Mouse (Mus musculus): ENCODE data around the gene Umad1.

Umad1 gene

DNA sequence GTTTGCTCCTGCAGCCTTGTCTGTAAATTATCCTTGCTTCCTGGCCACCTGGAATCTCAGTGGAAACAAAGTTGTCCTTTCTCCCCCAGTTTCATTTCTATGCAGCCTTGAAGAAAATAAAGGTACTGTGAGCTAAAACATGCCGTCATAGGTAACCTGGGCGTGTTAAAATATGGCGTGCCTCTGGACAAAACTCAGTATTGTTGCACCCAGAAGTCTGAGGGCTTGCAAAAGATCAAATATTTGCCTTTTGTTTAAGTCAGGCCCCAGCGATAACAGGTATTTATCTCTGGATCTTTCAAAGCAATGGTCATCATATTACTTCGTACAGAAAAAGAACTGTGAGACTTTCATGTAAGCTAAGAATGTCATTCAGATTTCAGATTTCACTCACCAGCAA lies 206.9 kb downstream of the Umad1 start:
- in situ Hi-C loops (cut with MboI; ENCODE audit: unreplicated experiment in 2 of 2): no loop called here

DNA sequence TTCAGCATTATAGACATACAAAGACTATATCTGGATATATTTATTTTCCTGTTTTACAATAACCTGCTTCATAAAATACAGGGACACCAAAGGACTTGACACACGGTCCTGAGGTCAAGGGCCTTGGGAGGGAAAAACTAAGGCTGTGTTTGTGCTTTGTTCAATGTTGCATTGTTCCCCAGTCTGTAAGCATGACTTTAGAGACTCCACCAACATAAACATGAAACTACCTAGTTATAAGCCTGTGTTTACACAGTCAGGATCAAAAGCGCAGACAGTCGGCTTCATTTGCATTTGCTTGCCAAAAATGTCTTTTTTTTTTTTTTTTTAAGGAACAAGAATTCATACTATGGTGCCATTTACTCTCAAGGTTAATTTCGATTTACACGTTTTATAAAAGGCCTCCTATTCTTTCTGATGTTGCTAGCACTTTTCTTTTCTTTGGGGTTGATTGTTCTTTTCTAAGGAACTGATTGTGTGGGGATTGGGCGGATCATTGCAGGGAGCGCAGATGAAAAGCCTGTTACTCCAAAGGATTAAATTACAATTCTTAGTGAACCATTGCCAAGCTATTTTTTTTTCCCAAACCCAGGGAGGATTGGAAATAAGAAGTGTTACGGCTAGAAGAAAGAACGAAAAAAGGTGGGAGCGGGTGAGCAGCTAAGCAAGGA lies 208.7 kb downstream of the Umad1 start:
- in situ Hi-C loops (cut with MboI; ENCODE audit: unreplicated experiment in 2 of 2): no loop called here

- in situ Hi-C loops (cut with MboI; ENCODE audit: unreplicated experiment in 2 of 2): no loop called here
Measured at GRCm38 (mm10) chr6:8469918-8470317, 210.8 kb downstream of the Umad1 start.

GRCm38 (mm10) chr6:8472125-8472524 lies 213.0 kb downstream of the Umad1 start:
- in situ Hi-C loops (cut with MboI; ENCODE audit: unreplicated experiment in 2 of 2): no loop called here

GRCm38 (mm10) chr6:8472915-8473314 lies 213.8 kb downstream of the Umad1 start:
- in situ Hi-C loops (cut with MboI; ENCODE audit: unreplicated experiment in 2 of 2): no loop called here

DNA sequence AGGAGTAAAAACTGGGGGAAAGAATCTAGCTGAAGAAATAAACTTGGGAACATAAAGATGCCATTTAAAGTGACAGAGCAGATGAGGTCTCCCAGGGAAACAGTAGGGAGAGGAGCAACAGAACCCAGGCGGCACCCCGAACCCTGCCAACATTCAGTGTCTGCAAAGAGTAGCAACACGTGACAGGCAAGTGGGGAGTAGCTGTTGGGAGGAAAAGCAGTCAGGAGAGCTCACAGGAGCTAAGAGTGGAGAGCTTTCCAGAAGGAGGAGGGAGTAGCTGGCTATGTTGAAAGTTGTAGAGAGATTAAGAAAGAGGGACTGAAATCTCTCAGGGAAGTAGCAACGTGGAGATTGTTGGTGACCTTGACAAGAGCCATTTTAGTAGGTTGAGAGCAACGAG lies 214.4 kb downstream of the Umad1 start:
- in situ Hi-C loops (cut with MboI; ENCODE audit: unreplicated experiment in 2 of 2): no loop called here

GRCm38 (mm10) chr6:8474316-8474715 lies 215.2 kb downstream of the Umad1 start:
- in situ Hi-C loops (cut with MboI; ENCODE audit: unreplicated experiment in 2 of 2): no loop called here

DNA sequence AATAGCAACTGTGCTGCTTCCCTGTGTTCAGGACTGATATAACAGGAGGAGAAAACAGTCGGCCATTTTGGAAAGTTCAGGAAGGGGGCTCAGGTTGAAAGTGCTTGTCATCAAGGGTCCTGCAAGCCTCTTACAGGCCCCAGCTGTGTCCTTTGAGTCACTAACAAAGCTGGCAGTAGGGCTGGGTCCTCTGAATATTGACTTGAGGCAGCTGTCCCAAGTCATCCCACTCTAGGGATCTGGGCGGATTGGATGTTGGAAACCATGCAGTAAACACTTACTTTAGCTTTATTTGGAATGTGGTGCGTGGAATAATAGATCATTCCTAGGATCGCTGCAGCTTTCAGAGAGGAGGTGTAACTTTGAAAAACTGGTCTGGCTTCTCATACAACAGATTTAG lies 215.7 kb downstream of the Umad1 start:
- in situ Hi-C loops (cut with MboI; ENCODE audit: unreplicated experiment in 2 of 2): no loop called here

- in situ Hi-C loops (cut with MboI; ENCODE audit: unreplicated experiment in 2 of 2): no loop called here
Measured at GRCm38 (mm10) chr6:8479176-8479575, 220.1 kb downstream of the Umad1 start.

DNA sequence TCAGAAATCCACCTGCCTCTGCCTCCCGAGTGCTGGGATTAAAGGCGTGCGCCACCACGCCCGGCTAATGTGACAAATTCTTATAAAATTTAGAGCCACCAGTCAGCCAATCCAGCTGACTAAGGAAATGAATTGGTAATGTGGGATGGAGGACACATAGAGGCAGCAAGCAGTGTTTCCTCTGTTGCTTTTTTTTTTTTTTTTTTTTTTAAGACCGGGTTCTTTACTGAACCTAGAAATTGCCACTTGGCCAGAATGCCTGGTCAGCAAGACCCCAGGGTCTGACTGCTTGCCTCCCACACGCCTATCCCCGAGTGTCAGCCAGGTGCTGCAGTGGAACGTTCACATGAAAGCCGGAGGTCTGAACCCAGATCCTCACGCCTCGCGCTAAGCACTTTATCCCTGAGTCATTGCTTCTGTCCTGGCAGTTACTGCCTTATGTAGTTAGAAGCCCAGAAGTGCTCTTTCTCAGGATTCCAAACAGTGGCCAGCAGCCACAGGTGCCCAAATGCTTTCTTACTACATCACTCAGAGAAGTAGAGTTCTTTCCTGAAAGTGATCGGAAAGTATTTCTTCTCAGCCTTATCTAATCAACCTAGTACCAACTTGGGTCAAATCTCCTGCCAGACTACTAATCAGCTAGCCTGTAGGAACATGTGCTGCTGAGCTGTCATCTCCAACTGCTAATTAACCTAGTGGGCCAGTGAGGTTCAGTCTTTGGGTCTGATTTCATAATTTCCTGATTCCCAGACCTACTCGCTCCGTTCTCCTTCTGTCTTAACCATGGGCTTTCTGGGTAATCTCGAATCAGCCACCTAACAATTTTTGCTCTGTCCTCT lies 225.6 kb downstream of the Umad1 start:
- in situ Hi-C loops (cut with MboI; ENCODE audit: unreplicated experiment in 2 of 2): no loop called here

- in situ Hi-C loops (cut with MboI; ENCODE audit: unreplicated experiment in 2 of 2): no loop called here
Measured at GRCm38 (mm10) chr6:8485414-8486175, 226.5 kb downstream of the Umad1 start.

- in situ Hi-C loops (cut with MboI; ENCODE audit: unreplicated experiment in 2 of 2): no loop called here
Measured at GRCm38 (mm10) chr6:8486391-8487043, 227.4 kb downstream of the Umad1 start.

GRCm38 (mm10) chr6:8487044-8487853 lies 228.2 kb downstream of the Umad1 start:
- in situ Hi-C loops (cut with MboI; ENCODE audit: unreplicated experiment in 2 of 2): no loop called here

- in situ Hi-C loops (cut with MboI; ENCODE audit: unreplicated experiment in 2 of 2): no loop called here
Measured at GRCm38 (mm10) chr6:8488249-8488648, 229.2 kb downstream of the Umad1 start.

GRCm38 (mm10) chr6:8489266-8489665 lies 230.2 kb downstream of the Umad1 start:
- in situ Hi-C loops (cut with MboI; ENCODE audit: unreplicated experiment in 2 of 2): no loop called here

DNA sequence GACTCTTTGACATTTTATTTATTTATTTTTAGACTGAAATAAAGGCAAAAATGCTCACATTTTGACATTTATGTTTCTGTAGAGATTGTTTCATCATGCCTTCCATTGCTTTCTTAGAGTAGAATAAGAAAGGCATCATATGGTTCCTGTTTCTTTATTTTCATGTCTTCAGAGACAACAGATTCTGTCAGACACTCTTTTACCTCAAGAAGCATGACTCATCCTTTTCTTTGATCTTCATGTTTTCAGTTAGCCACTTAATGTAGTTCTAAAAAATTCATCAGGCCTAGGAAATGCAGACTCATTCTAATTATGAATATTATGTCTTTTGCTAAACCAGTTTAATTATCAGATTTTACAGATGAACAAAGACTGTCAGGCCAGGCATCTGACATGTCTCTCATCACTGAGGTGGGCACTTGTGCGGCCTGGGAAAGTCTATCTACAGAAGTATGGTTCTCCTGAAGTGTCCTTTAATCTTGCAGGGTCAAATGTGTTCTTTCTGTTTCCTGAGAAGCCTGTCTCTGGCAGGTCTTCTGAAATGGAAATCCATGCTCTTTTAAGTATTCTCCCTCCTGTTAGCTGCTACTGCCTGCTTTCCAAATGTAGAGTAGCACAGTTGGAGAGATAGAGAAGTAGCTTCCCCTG lies 231.0 kb downstream of the Umad1 start:
- in situ Hi-C loops (cut with MboI; ENCODE audit: unreplicated experiment in 2 of 2): loop anchor here in 1 of 2 experiments (10.0 kb wide), 3 partner anchors 195 to 635 kb away; no protein-coding TSS in a partner anchor

GRCm38 (mm10) chr6:8492248-8492647 lies 233.2 kb downstream of the Umad1 start:
- in situ Hi-C loops (cut with MboI; ENCODE audit: unreplicated experiment in 2 of 2): loop anchor here in 1 of 2 experiments (10.0 kb wide), 3 partner anchors 193 to 637 kb away; no protein-coding TSS in a partner anchor

DNA sequence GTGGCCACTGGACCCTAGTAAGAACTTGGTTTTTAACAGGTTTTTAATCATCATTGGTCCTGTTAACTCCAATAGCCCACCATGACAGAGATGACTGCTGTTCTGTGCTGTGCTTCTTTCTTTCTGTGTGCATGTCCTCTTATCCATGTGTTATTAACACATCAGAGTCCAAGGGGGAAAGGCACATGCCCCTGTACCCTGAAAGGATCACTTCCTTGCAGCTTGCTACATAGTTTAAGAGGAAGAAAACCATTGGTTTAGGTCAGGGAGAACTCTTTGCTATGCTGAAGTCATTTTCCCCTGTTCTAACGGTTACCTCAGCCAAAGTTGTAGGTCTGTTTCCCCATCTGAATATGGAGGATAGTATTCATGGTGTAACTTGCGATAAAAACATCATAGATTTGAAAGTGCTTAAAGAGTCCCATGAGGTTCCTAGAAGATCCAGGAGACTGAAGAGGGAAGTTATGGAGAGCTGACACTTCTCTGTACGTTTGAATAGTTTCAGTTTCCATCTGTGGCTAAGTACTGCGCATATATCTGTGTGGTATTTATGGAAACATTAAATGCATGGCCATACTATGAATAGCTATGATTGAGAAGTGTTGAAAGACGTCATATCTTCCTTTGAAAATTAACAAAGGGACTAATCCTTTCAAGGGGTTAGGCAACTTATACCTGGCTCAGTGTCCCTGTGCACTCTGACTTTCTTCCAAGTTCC lies 236.2 kb downstream of the Umad1 start:
- in situ Hi-C loops (cut with MboI; ENCODE audit: unreplicated experiment in 2 of 2): loop anchor here in 1 of 2 experiments (5.0 to 10.0 kb wide), 7 partner anchors 138 to 758 kb away; partner anchors contain the start of gene Mios
